Mouse (Mus musculus) adrenal gland, postnatal 4 days (tissue): Measurements from ENCODE around the gene Ccdc73. TPM values are rescaled to one million over a fixed set of nuclear protein-coding genes. Genes with fewer than 3 reads are reported as not detected.
"Not testable (repeated sequence)": the region's sequence is repeated elsewhere in the genome, so short reads cannot be mapped to it uniquely, and the experiment has no call there.

Experiments used
- DNase-seq, 2 experiments: peaks; one replicate each; pipeline ENCODE4 v3.0.0; 2021 to 2022; ENCODE audit warnings: low spot score in 2 of 2, mixed read lengths in 2 of 2
- long read RNA-seq, 2 experiments: library from polyadenylated mRNA; stranded (forward); transcript quantifications; one replicate each; pipeline ENCODE4 v2.0.0; 2021
- total RNA-seq, 2 experiments: library from RNA; stranded (reverse); gene quantifications; 2 replicates each; pipeline ENCODE4 v1.2.3; 2021

The Ccdc73 gene
- total RNA-seq, result 1 to 10 TPM; 3.9 to 5.2 TPM
- long read RNA-seq, experiment 1, partial matches to known transcripts, result 0 of 5 reads
- long read RNA-seq, experiment 1, other reads (novel, unspliced or antisense), result 2 of 5 reads
- long read RNA-seq, experiment 2, partial matches to known transcripts, result 0 of 3 reads
- long read RNA-seq, experiment 2, other reads (novel, unspliced or antisense), result 2 of 3 reads

- no peak for DNase-seq
Observed at GRCm38 (mm10) chr2:104867282-104867855, at the start of gene Ccdc73. Ccdc73 (plus strand) TSS chr2:104867805.

- not testable (repeated sequence) for DNase-seq
Observed at GRCm38 (mm10) chr2:104818763-104819162, 48.8 kb upstream of the Ccdc73 start.

- no peak for DNase-seq
Observed at GRCm38 (mm10) chr2:104826191-104826590, 41.4 kb upstream of the Ccdc73 start.

GRCm38 (mm10) chr2:104832486-104832885, 35.1 kb upstream of the Ccdc73 start:
- DNase-seq, result no peak

GRCm38 (mm10) chr2:104840974-104841373, 26.6 kb upstream of the Ccdc73 start:
- no peak for DNase-seq

GRCm38 (mm10) chr2:104841736-104842135, 25.9 kb upstream of the Ccdc73 start:
- no peak for DNase-seq

GRCm38 (mm10) chr2:104842559-104842958, 25.0 kb upstream of the Ccdc73 start:
- DNase-seq, result no peak

- no peak for DNase-seq
Observed at GRCm38 (mm10) chr2:104846638-104847414, 20.8 kb upstream of the Ccdc73 start.

- DNase-seq, result no peak
Observed at GRCm38 (mm10) chr2:104847645-104848044, 20.0 kb upstream of the Ccdc73 start.

- DNase-seq, result no peak
Observed at GRCm38 (mm10) chr2:104848235-104849161, 19.1 kb upstream of the Ccdc73 start.

GRCm38 (mm10) chr2:104849276-104849990, 18.2 kb upstream of the Ccdc73 start, which contains the start of gene Prrg4:
Prrg4 (minus strand) TSS chr2:104849876.
- peak; percentile 35 to 43 for DNase-seq

GRCm38 (mm10) chr2:104849991-104850359, 17.6 kb upstream of the Ccdc73 start:
- no peak for DNase-seq

GRCm38 (mm10) chr2:104851686-104852085, 15.9 kb upstream of the Ccdc73 start:
- no peak for DNase-seq

GRCm38 (mm10) chr2:104852546-104852945, 15.1 kb upstream of the Ccdc73 start:
- no peak for DNase-seq

- DNase-seq, result no peak
Observed at GRCm38 (mm10) chr2:104854836-104855235, 12.8 kb upstream of the Ccdc73 start.

GRCm38 (mm10) chr2:104855732-104856131, 11.9 kb upstream of the Ccdc73 start:
- no peak for DNase-seq

GRCm38 (mm10) chr2:104856218-104856617, 11.4 kb upstream of the Ccdc73 start:
- no peak for DNase-seq

- not testable (repeated sequence) for DNase-seq
Observed at GRCm38 (mm10) chr2:104858083-104858482, 9.5 kb upstream of the Ccdc73 start.

- DNase-seq, result no peak
Observed at GRCm38 (mm10) chr2:104859060-104859459, 8.5 kb upstream of the Ccdc73 start.

- no peak for DNase-seq
Observed at GRCm38 (mm10) chr2:104860426-104860825, 7.2 kb upstream of the Ccdc73 start.
